Mouse (Mus musculus) hindbrain, embryonic 13.5 days (tissue): ENCODE measurements around the gene Iqcf6. TPM values are rescaled to one million over a fixed set of nuclear protein-coding genes. Genes with fewer than 3 reads are reported as not detected.

ENCODE experiments used
- ATAC-seq: fragments of 200-750 bp; cut with Nextera tagmentation; 2 replicates; pipeline ENCODE4 v1.8.0; 2017; ENCODE audit warnings: moderate TSS enrichment; ENCODE audit not compliant: low FRiP score
- H3K27ac ChIP-seq: fragments of 300-500 bp; sonication (generic); 2 replicates; pipeline ENCODE4 v1.5.1; 2015; ENCODE audit warnings: inconsistent platforms, mild to moderate bottlenecking, moderate library complexity
- H3K27me3 ChIP-seq: fragments of 300-500 bp; sonication (generic); 2 replicates; pipeline ENCODE4 v1.6.1; 2015; ENCODE audit warnings: mild to moderate bottlenecking, inconsistent platforms
- H3K36me3 ChIP-seq: fragments of 300-500 bp; sonication (generic); 2 replicates; pipeline ENCODE4 v1.6.1; 2015; ENCODE audit warnings: mild to moderate bottlenecking, inconsistent platforms
- H3K4me1 ChIP-seq: fragments of 300-500 bp; sonication (generic); replicated peaks from 2 replicates; pipeline ENCODE4 v1.6.1; 2015; ENCODE audit warnings: inconsistent platforms
- H3K4me2 ChIP-seq: fragments of 300-500 bp; sonication (generic); 2 replicates; pipeline ENCODE4 v1.6.1; 2015; ENCODE audit warnings: inconsistent platforms, mild to moderate bottlenecking, moderate library complexity
- H3K4me3 ChIP-seq: fragments of 300-500 bp; sonication (generic); 2 replicates; pipeline ENCODE4 v1.5.1; 2015; ENCODE audit warnings: mild to moderate bottlenecking, inconsistent platforms
- H3K9ac ChIP-seq: fragments of 300-500 bp; sonication (generic); 2 replicates; pipeline ENCODE4 v1.6.1; 2015; ENCODE audit warnings: mild to moderate bottlenecking, inconsistent platforms
- H3K9me3 ChIP-seq: fragments of 300-500 bp; sonication (generic); 2 replicates; pipeline ENCODE4 v1.6.1; 2016; ENCODE audit warnings: inconsistent platforms
- WGBS: fragments of 180-500 bp; shearing (Covaris S2); methylation state at CpG from one replicate; pipeline ENCODE4 v1.1.7; 2015; 5-methylcytosine and 5-hydroxymethylcytosine counted together
- polyA plus RNA-seq: library from polyadenylated mRNA; unstranded; fragments of >200 nt; fragmentation: Nextera tagmentation; extraction: Ambion mirVana; gene quantifications from 2 replicates; pipeline ENCODE4 v1.2.1, GENCODE M21; 2015

Iqcf6 gene
- polyA plus RNA-seq, 1 experiment from 2014 or later: not detected

- H3K9me3 ChIP-seq: no peaks in the 10 kb centered on the region
- WGBS: 58% methylated on average over 1 of the region's 1 CpGs
- H3K4me1 ChIP-seq: peaks cover 51% of the 10 kb centered on the region
- H3K27me3 ChIP-seq: peaks cover 7% of the 10 kb centered on the region
- ATAC-seq: no peak
- H3K9ac ChIP-seq: no peak overlapping the region
- H3K27ac ChIP-seq: no peak overlapping the region
- H3K36me3 ChIP-seq: peaks cover 47% of the 10 kb centered on the region
- H3K4me3 ChIP-seq: no peak overlapping the region
- H3K4me2 ChIP-seq: no peak overlapping the region
Observed at GRCm38 (mm10) chr9:106659935-106660334, 33.6 kb downstream of the Iqcf6 start.

- 83% methylated on average over 6 of the region's 6 CpGs for WGBS
- no peak overlapping the region for H3K9ac ChIP-seq
- no peaks in the 10 kb centered on the region for H3K27me3 ChIP-seq
- H3K27ac ChIP-seq: no peak overlapping the region
- no peak for ATAC-seq
- H3K9me3 ChIP-seq: no peaks in the 10 kb centered on the region
- no peak overlapping the region for H3K4me3 ChIP-seq
- no peak overlapping the region for H3K4me2 ChIP-seq
- H3K4me1 ChIP-seq: peaks cover 39% of the 10 kb centered on the region
- peaks cover 69% of the 10 kb centered on the region for H3K36me3 ChIP-seq
Observed at GRCm38 (mm10) chr9:106663200-106663599, 36.8 kb downstream of the Iqcf6 start.

GRCm38 (mm10) chr9:106664433-106664832, 38.1 kb downstream of the Iqcf6 start:
- peak; percentile 85 for ATAC-seq
- Histone ChIP-seq H3K4me3 (no peak overlapping the region), H3K4me2 (peak overlapping the region; percentile 23; the same call in 1 of the 2 replicates), H3K9ac (peak overlapping the region; percentile 55), H3K4me1 (peaks cover 42% of the 10 kb centered on the region), H3K27ac (peak overlapping the region; percentile 86), H3K36me3 (peaks cover 66% of the 10 kb centered on the region), H3K9me3 (no peaks in the 10 kb centered on the region), H3K27me3 (no peaks in the 10 kb centered on the region)
- 22% methylated on average over 4 of the region's 4 CpGs for WGBS

- Histone ChIP-seq H3K9me3 (no peaks in the 10 kb centered on the region), H3K27me3 (no peaks in the 10 kb centered on the region), H3K4me3 (no peak overlapping the region), H3K36me3 (peaks cover 62% of the 10 kb centered on the region), H3K9ac (peak overlapping the region; percentile 55), H3K27ac (peak overlapping the region; percentile 86), H3K4me2 (peak overlapping the region; percentile 23; the same call in 1 of the 2 replicates), H3K4me1 (peaks cover 40% of the 10 kb centered on the region)
- WGBS: 48% methylated on average over 6 of the region's 6 CpGs
- peak; percentile 44 for ATAC-seq
Observed at GRCm38 (mm10) chr9:106664856-106665255, 38.5 kb downstream of the Iqcf6 start.

- Histone ChIP-seq H3K36me3 (peaks cover 50% of the 10 kb centered on the region), H3K27me3 (no peaks in the 10 kb centered on the region), H3K4me2 (no peak overlapping the region), H3K27ac (no peak overlapping the region), H3K9me3 (no peaks in the 10 kb centered on the region), H3K4me3 (no peak overlapping the region), H3K9ac (no peak overlapping the region), H3K4me1 (peaks cover 5% of the 10 kb centered on the region; the same call in 1 of the 2 replicates)
- ATAC-seq: no peak
- WGBS: 95% methylated on average over 2 of the region's 2 CpGs
Observed at GRCm38 (mm10) chr9:106673860-106674259, 47.5 kb downstream of the Iqcf6 start.

DNA sequence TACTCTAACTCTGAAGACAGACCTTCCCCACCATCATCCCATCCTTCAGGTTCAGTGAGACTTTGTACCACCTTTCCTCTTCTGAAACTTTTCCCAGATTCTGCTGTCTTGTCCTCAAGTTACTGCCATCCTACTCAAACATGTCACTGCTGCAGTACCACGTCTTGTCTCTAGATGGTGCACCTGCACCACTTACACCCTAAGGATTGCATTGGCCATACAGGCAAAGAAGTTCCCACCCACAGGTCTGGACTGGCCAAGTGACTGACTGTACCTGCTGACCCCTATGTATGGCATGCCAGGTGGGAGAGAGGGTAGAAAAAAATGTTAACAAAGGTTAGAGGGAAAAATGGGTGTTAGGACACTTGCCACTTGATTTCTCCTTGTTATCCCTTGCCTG, 49.1 kb downstream of the Iqcf6 start:
- no peaks in the 10 kb centered on the region for H3K27me3 ChIP-seq
- H3K4me3 ChIP-seq: no peak overlapping the region
- H3K9me3 ChIP-seq: no peaks in the 10 kb centered on the region
- H3K9ac ChIP-seq: no peak overlapping the region
- no peak overlapping the region for H3K4me2 ChIP-seq
- WGBS: 0% methylated on average over 1 of the region's 1 CpGs
- H3K4me1 ChIP-seq: no peaks in the 10 kb centered on the region
- H3K27ac ChIP-seq: no peak overlapping the region
- peak; percentile 68 for ATAC-seq
- H3K36me3 ChIP-seq: peaks cover 59% of the 10 kb centered on the region

DNA sequence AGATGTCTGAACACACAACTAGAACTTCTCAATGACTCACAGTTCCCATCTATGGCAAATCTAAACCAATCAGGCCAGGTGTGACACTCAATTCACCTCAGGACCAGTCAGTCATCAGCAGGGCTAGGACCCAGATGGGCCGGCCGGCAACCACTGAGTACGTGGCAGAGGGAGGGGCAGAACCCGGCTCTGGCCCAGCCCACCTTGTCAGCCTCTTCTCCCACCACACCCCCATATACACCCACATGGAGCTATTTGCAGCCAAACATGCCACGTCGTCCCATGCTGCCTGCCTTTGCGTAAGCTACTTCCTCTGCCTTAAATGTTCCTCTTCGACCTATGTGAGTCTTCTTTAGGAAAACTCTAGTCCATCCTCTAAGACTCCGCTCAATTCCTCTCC, 49.6 kb downstream of the Iqcf6 start:
- WGBS: 76% methylated on average over 9 of the region's 9 CpGs
- no peak for ATAC-seq
- H3K36me3 ChIP-seq: peaks cover 58% of the 10 kb centered on the region

GRCm38 (mm10) chr9:106676571-106676970, 50.2 kb downstream of the Iqcf6 start:
- WGBS: 79% methylated on average over 4 of the region's 4 CpGs
- Histone ChIP-seq H3K27me3 (no peaks in the 10 kb centered on the region), H3K4me1 (no peaks in the 10 kb centered on the region), H3K4me3 (no peak overlapping the region), H3K9ac (no peak overlapping the region), H3K36me3 (peaks cover 57% of the 10 kb centered on the region), H3K27ac (no peak overlapping the region), H3K9me3 (no peaks in the 10 kb centered on the region), H3K4me2 (no peak overlapping the region)
- ATAC-seq: no peak

More for the DNA sequence above, 49.6 kb downstream of the Iqcf6 start:
- Histone ChIP-seq H3K27ac (no peak overlapping the region), H3K9me3 (no peaks in the 10 kb centered on the region), H3K9ac (no peak overlapping the region), H3K4me3 (no peak overlapping the region), H3K4me1 (no peaks in the 10 kb centered on the region), H3K27me3 (no peaks in the 10 kb centered on the region), H3K4me2 (no peak overlapping the region)

Other genes starting within 250 kb of the Iqcf6 start
- gene Rpl29, start 197.1 kb upstream of the Iqcf6 start, polyA plus RNA-seq: 704 TPM in 2 replicates
- 25.1 and 28.6 TPM in 2 replicates for gene Acy1, start 188.3 kb upstream of the Iqcf6 start, polyA plus RNA-seq
- 6.9 and 7.3 TPM in 2 replicates for gene Abhd14b, start 179.1 kb upstream of the Iqcf6 start, polyA plus RNA-seq
- gene Abhd14a, start 178.9 kb upstream of the Iqcf6 start, polyA plus RNA-seq: 51.7 and 52.7 TPM in 2 replicates
- gene Pcbp4, start 173.3 kb upstream of the Iqcf6 start, polyA plus RNA-seq: 248 and 259 TPM in 2 replicates
- gene Gpr62, start 160.6 kb upstream of the Iqcf6 start, polyA plus RNA-seq: 0.60 and 0.68 TPM in 2 replicates
- 43.9 and 44.0 TPM in 2 replicates for gene Rrp9, start 150.6 kb upstream of the Iqcf6 start, polyA plus RNA-seq
- 0.74 and 0.88 TPM in 2 replicates for gene Parp3, start 149.6 kb upstream of the Iqcf6 start, polyA plus RNA-seq
- not detected in 2 replicates for gene Iqcf1, start 126.6 kb upstream of the Iqcf6 start, polyA plus RNA-seq
- gene Iqcf5, start 112.0 kb upstream of the Iqcf6 start, polyA plus RNA-seq: not detected in 2 replicates
- gene Iqcf3, start 65.0 kb upstream of the Iqcf6 start, polyA plus RNA-seq: not detected in 2 replicates
- not detected in 2 replicates for gene Iqcf4, start 55.6 kb upstream of the Iqcf6 start, polyA plus RNA-seq
- 3.7 and 5.3 TPM in 2 replicates for gene Grm2, start 29.5 kb downstream of the Iqcf6 start, polyA plus RNA-seq
- gene Tex264, start 59.3 kb downstream of the Iqcf6 start, polyA plus RNA-seq: 49.1 and 52.7 TPM in 2 replicates
- gene Rad54l2, start 162.6 kb downstream of the Iqcf6 start, polyA plus RNA-seq: 8.2 and 8.8 TPM in 2 replicates
- gene Dcaf1, start 195.3 kb downstream of the Iqcf6 start, polyA plus RNA-seq: 19.7 and 21.8 TPM in 2 replicates